Mouse (Mus musculus) midbrain, embryonic 15.5 days (tissue): Measurements from ENCODE around the gene Galnt14. TPM values are rescaled to one million over a fixed set of nuclear protein-coding genes. Genes with fewer than 3 reads are reported as not detected.
A peak's percentile ranks its signal among the peaks of the same experiment; 100 is the strongest.

Experiments used
- ATAC-seq: fragments of 200-750 bp; cut with Nextera tagmentation; replicated peaks from 2 replicates; pipeline ENCODE4 v1.8.0; 2017; ENCODE audit warnings: moderate TSS enrichment
- H3K27ac ChIP-seq: fragments of 300-500 bp; sonication (generic); 2 replicates; pipeline ENCODE4 v1.5.1; 2015; ENCODE audit warnings: mild to moderate bottlenecking, inconsistent platforms
- H3K27me3 ChIP-seq: fragments of 300-500 bp; sonication (generic); replicated peaks from 2 replicates; pipeline ENCODE4 v1.6.1; 2015; ENCODE audit warnings: inconsistent platforms
- H3K36me3 ChIP-seq: fragments of 300-500 bp; sonication (generic); replicated peaks from 2 replicates; pipeline ENCODE4 v1.6.1; 2015; ENCODE audit warnings: inconsistent platforms
- H3K4me1 ChIP-seq: fragments of 300-500 bp; sonication (generic); 2 replicates; pipeline ENCODE4 v1.6.1; 2015; ENCODE audit warnings: inconsistent platforms
- H3K4me2 ChIP-seq: fragments of 300-500 bp; sonication (generic); 2 replicates; pipeline ENCODE4 v1.6.1; 2015; ENCODE audit warnings: inconsistent platforms, mild to moderate bottlenecking, moderate library complexity
- H3K4me3 ChIP-seq: fragments of 300-500 bp; sonication (generic); 2 replicates; pipeline ENCODE4 v1.5.1; 2015; ENCODE audit warnings: mild to moderate bottlenecking, inconsistent platforms
- H3K9ac ChIP-seq: fragments of 300-500 bp; sonication (generic); 2 replicates; pipeline ENCODE4 v1.6.1; 2015; ENCODE audit warnings: mild to moderate bottlenecking, inconsistent platforms
- H3K9me3 ChIP-seq: fragments of 300-500 bp; sonication (generic); 2 replicates; pipeline ENCODE4 v1.6.1; 2016; ENCODE audit warnings: inconsistent platforms
- WGBS: fragments of 180-500 bp; shearing (Covaris S2); methylation state at CpG from one replicate; pipeline ENCODE4 v1.1.7; 2015; ENCODE audit warnings: mixed read lengths; 5-methylcytosine and 5-hydroxymethylcytosine counted together
- polyA plus RNA-seq: library from polyadenylated mRNA; unstranded; fragments of >200 nt; fragmentation: Nextera tagmentation; extraction: Ambion mirVana; gene quantifications from 2 replicates; pipeline ENCODE4 v1.2.1, GENCODE M21; 2015

The Galnt14 gene
- polyA plus RNA-seq, 1 experiment from 2014 or later: 21.7 TPM

DNA sequence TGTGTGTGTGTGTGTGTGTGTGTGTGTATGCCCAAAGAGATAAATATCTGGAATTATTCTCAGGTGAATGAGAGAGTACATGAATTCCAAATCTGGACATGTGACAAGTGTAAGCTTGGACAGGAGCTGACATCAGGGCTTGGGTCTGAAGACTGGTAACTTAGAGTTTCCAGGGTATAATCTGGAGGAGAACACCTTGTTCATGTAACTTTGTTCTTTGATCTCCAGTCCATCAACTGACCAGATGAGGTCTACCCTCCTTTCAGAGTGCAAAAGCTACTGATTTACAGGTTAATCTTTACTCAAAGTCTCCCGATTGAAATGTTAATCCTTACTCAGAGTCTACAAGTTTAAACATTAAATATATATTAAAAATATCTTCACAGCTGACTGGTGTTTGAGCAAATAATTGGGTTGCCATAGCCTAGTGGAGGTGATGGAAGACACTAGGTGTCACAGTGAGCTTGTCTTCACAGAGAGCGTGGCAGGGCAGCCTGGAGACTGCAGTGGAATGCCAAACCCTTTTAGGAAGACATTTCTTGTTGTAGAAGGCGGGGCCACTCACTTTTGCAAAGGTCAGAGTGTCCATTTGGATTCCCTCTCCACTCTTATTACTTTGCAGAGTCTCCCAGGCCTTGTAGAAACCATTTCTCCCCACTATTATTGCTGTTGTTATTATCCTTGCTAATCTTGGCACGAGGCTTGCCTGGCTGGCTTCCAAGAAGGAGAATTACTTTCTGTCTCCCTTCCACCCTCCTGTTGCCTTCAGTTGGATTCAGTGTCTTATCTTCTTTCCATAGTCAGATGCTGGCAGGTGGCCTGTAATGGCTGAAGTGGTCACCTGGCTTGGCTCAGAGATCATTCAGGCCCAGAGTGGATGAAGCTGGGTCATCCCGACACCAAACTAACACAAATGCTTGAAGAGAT lies 107.4 kb downstream of the Galnt14 start:
- no peaks in the 10 kb centered on the region for H3K27me3 ChIP-seq
- H3K36me3 ChIP-seq: no peaks in the 10 kb centered on the region
- 66% methylated on average over 5 of the region's 5 CpGs for WGBS
- no peak overlapping the region for H3K27ac ChIP-seq
- no peaks in the 10 kb centered on the region for H3K4me1 ChIP-seq
- H3K9me3 ChIP-seq: no peaks in the 10 kb centered on the region
- H3K4me2 ChIP-seq: no peak overlapping the region
- no peak overlapping the region for H3K9ac ChIP-seq
- ATAC-seq: no peak
- no peak overlapping the region for H3K4me3 ChIP-seq

- 66% methylated on average over 6 of the region's 6 CpGs for WGBS
- H3K27me3 ChIP-seq: no peaks in the 10 kb centered on the region
- H3K9me3 ChIP-seq: no peaks in the 10 kb centered on the region
- H3K27ac ChIP-seq: no peak overlapping the region
- no peak for ATAC-seq
- no peaks in the 10 kb centered on the region for H3K4me1 ChIP-seq
- H3K4me3 ChIP-seq: no peak overlapping the region
- H3K36me3 ChIP-seq: no peaks in the 10 kb centered on the region
- no peak overlapping the region for H3K4me2 ChIP-seq
- no peak overlapping the region for H3K9ac ChIP-seq
Measured at GRCm38 (mm10) chr17:73599923-73600322, 110.3 kb downstream of the Galnt14 start.

- Histone ChIP-seq H3K36me3 (no peaks in the 10 kb centered on the region), H3K4me1 (no peaks in the 10 kb centered on the region), H3K27me3 (no peaks in the 10 kb centered on the region), H3K9ac (no peak overlapping the region), H3K4me3 (no peak overlapping the region), H3K27ac (no peak overlapping the region), H3K4me2 (no peak overlapping the region), H3K9me3 (no peaks in the 10 kb centered on the region)
- 89% methylated on average over 2 of the region's 2 CpGs for WGBS
- ATAC-seq: no peak
Measured at GRCm38 (mm10) chr17:73592081-73592480, 118.2 kb downstream of the Galnt14 start.

DNA sequence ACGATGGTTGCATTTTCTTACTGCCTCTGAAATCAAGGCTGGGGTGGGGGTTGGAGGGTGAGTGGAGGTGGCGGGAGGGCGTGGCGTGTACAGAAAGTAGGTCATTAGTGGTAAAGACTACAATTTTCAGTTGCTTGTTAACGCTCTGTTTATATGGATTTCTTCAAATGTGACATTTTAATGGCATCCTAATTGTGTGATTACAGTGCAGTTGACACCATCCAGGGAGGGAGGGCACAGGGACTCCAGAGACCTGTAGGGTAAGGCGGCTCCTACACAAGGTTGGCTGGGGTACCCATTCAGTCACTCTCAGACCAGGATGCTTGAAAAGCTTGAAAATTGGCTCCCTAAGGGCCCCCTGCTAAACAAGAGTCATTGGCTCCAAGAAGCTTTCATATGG lies 122.7 kb downstream of the Galnt14 start:
- H3K4me2 ChIP-seq: no peak overlapping the region
- H3K9me3 ChIP-seq: no peaks in the 10 kb centered on the region
- no peak overlapping the region for H3K4me3 ChIP-seq
- 78% methylated on average over 6 of the region's 6 CpGs for WGBS
- no peaks in the 10 kb centered on the region for H3K27me3 ChIP-seq
- no peak overlapping the region for H3K27ac ChIP-seq
- ATAC-seq: 0 out of 2 replicates have a peak, but pooled peaks have one; percentile 39
- H3K36me3 ChIP-seq: no peaks in the 10 kb centered on the region
- no peak overlapping the region for H3K9ac ChIP-seq
- H3K4me1 ChIP-seq: peaks cover 15% of the 10 kb centered on the region

DNA sequence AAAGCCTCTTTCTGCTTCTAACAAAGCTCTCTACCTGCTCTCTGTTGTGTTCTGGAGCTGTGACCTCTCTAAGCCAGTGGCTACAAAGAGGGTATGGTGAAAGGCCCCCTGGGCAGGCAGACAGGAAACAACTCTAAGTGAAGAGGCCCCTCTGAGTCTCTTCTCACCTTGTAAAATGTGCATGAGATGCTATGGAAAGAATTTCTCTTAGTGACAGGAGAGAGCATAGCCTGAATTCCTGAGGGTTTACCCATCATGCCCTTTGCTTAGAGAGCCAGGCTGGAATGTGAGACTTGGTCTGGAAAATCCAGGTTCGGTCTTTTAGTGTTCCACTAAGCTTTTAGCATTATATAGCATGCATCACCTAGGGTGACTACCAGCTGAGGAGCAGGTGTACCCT lies 136.1 kb downstream of the Galnt14 start:
- H3K36me3 ChIP-seq: no peaks in the 10 kb centered on the region
- H3K27ac ChIP-seq: no peak overlapping the region
- no peak overlapping the region for H3K4me3 ChIP-seq
- WGBS: 83% methylated on average over 1 of the region's 1 CpGs
- ATAC-seq: no peak
- H3K9me3 ChIP-seq: no peaks in the 10 kb centered on the region
- no peaks in the 10 kb centered on the region; the same call in 1 of the 2 replicates for H3K4me1 ChIP-seq
- H3K4me2 ChIP-seq: no peak overlapping the region
- no peak overlapping the region for H3K9ac ChIP-seq
- H3K27me3 ChIP-seq: 0 out of 2 replicates have a peak, but pooled peaks cover 3% of the 10 kb centered on the region

- H3K9me3 ChIP-seq: no peaks in the 10 kb centered on the region
- 74% methylated on average over 5 of the region's 5 CpGs for WGBS
- no peak overlapping the region for H3K4me3 ChIP-seq
- no peak overlapping the region for H3K9ac ChIP-seq
- 0 out of 2 replicates have a peak, but pooled peaks cover 3% of the 10 kb centered on the region for H3K27me3 ChIP-seq
- no peak overlapping the region for H3K27ac ChIP-seq
- no peak for ATAC-seq
- no peaks in the 10 kb centered on the region for H3K36me3 ChIP-seq
- no peak overlapping the region for H3K4me2 ChIP-seq
- H3K4me1 ChIP-seq: peaks cover 7% of the 10 kb centered on the region; the same call in 1 of the 2 replicates
Measured at GRCm38 (mm10) chr17:73572881-73573280, 137.4 kb downstream of the Galnt14 start.

DNA sequence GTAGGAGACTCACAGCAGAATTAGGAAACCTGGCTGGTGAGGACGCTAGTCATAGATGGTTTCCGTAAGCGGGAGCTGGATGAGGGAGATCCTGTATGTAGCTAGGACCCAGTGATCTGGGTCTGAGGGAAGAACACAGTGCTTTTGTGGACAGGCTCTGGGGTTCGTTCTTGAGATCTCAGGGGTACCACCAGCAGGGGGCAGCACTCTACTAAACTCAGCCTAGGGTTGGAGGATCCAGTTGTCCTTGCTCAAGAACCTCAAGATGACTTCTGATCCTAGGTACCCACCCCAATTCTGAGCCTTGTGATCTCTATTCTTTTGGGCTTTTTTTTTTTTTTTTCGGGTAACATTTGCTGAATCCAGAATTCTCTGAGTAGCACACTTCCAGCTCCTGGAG lies 137.8 kb downstream of the Galnt14 start:
- Histone ChIP-seq H3K4me1 (peaks cover 8% of the 10 kb centered on the region; the same call in 1 of the 2 replicates), H3K36me3 (no peaks in the 10 kb centered on the region), H3K9me3 (no peaks in the 10 kb centered on the region), H3K27ac (no peak overlapping the region), H3K4me3 (no peak overlapping the region), H3K9ac (no peak overlapping the region), H3K27me3 (0 out of 2 replicates have a peak, but pooled peaks cover 3% of the 10 kb centered on the region), H3K4me2 (no peak overlapping the region)
- ATAC-seq: no peak
- 86% methylated on average over 5 of the region's 5 CpGs for WGBS

GRCm38 (mm10) chr17:73571961-73572360 lies 138.3 kb downstream of the Galnt14 start:
- H3K27me3 ChIP-seq: 0 out of 2 replicates have a peak, but pooled peaks cover 3% of the 10 kb centered on the region
- H3K36me3 ChIP-seq: no peaks in the 10 kb centered on the region
- H3K9me3 ChIP-seq: no peaks in the 10 kb centered on the region
- no peak for ATAC-seq
- H3K4me3 ChIP-seq: no peak overlapping the region
- 78% methylated on average over 4 of the region's 4 CpGs for WGBS
- no peak overlapping the region for H3K4me2 ChIP-seq
- H3K9ac ChIP-seq: no peak overlapping the region
- H3K4me1 ChIP-seq: peaks cover 8% of the 10 kb centered on the region; the same call in 1 of the 2 replicates
- H3K27ac ChIP-seq: no peak overlapping the region

DNA sequence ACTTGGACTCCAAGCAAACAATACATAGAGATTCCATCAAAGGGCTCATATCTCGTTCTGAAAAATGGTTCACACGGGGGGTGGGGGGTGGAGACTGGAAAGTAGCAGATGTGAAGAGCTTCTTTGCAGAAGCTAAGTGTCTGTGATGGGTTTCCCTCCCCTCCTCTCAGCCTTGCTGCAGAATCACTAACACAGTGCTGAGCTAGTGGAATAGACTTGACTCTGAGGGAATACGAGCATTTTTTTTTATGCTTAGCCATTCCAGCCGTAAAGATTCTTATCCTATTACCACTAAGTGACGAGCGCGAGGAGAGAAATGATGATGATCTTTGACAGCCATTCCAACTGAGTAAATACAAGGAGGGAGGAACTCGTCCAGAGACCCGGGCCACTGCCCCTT lies 142.0 kb downstream of the Galnt14 start:
- ATAC-seq: no peak

GRCm38 (mm10) chr17:73561149-73561548 lies 149.1 kb downstream of the Galnt14 start:
- H3K4me2 ChIP-seq: no peak overlapping the region
- no peak overlapping the region for H3K9ac ChIP-seq
- H3K9me3 ChIP-seq: no peaks in the 10 kb centered on the region
- no peak overlapping the region for H3K27ac ChIP-seq
- H3K27me3 ChIP-seq: no peaks in the 10 kb centered on the region
- no peak for ATAC-seq
- WGBS: 81% methylated on average over 3 of the region's 3 CpGs
- H3K36me3 ChIP-seq: no peaks in the 10 kb centered on the region
- no peak overlapping the region for H3K4me3 ChIP-seq
- H3K4me1 ChIP-seq: no peaks in the 10 kb centered on the region

More for the DNA sequence above, 142.0 kb downstream of the Galnt14 start:
- no peaks in the 10 kb centered on the region for H3K9me3 ChIP-seq
- no peak overlapping the region for H3K4me2 ChIP-seq
- 0 out of 2 replicates have a peak, but pooled peaks cover 3% of the 10 kb centered on the region for H3K27me3 ChIP-seq
- no peak overlapping the region for H3K27ac ChIP-seq
- no peak overlapping the region for H3K9ac ChIP-seq
- H3K4me1 ChIP-seq: peaks cover 8% of the 10 kb centered on the region; the same call in 1 of the 2 replicates
- no peak overlapping the region for H3K4me3 ChIP-seq
- WGBS: 43% methylated on average over 9 of the region's 9 CpGs
- no peaks in the 10 kb centered on the region for H3K36me3 ChIP-seq

DNA sequence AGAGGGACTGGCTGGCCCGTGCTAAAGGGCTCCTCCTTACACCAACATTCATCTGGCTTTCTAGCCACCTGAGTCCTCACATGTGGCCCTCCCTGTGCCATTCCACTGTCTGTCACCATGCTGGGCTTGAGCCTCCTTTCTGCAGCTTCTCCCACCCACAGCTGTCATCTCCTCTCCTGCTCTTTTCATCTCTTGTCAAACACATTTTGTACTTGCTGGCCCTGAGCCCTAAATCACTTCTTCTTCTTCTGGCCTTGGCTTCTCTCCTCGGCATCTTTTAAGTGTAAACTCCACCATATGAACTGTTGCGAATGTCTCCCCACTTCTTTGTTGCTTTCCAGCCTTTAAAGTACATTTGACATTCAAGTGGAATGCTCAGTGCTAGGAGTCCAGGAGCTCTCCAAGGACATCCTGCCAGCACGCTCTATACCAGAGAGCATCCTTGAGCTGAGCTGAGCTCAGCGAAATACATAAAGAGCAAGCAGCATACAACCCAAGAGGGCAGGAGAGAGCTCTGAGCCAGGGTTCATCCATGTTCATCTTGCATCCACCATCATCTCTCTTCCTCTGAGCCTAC lies 150.0 kb downstream of the Galnt14 start:
- Histone ChIP-seq H3K27me3 (no peaks in the 10 kb centered on the region), H3K4me1 (no peaks in the 10 kb centered on the region), H3K9ac (no peak overlapping the region), H3K36me3 (no peaks in the 10 kb centered on the region), H3K27ac (no peak overlapping the region), H3K9me3 (no peaks in the 10 kb centered on the region), H3K4me3 (no peak overlapping the region), H3K4me2 (no peak overlapping the region)
- 81% methylated on average over 5 of the region's 5 CpGs for WGBS
- no peak for ATAC-seq

- no peak overlapping the region for H3K9ac ChIP-seq
- H3K4me3 ChIP-seq: no peak overlapping the region
- no peaks in the 10 kb centered on the region for H3K27me3 ChIP-seq
- 80% methylated on average over 4 of the region's 4 CpGs for WGBS
- H3K4me2 ChIP-seq: no peak overlapping the region
- no peaks in the 10 kb centered on the region for H3K9me3 ChIP-seq
- no peaks in the 10 kb centered on the region for H3K36me3 ChIP-seq
- H3K27ac ChIP-seq: no peak overlapping the region
- no peak for ATAC-seq
- no peaks in the 10 kb centered on the region for H3K4me1 ChIP-seq
Measured at GRCm38 (mm10) chr17:73559498-73559897, 150.8 kb downstream of the Galnt14 start.
